In genomic region chr11:58959921-58960465, GRCm38 (mm10) we compare ENCODE assay signal across 8 mouse cellular contexts. TPM values are rescaled to one million over a fixed set of nuclear protein-coding genes. Genes with fewer than 3 reads are reported as not detected.
DNase-seq lines count a peak whose midpoint lies in the region; ATAC-seq and TF ChIP-seq lines count a peak whose summit lies in the region.

No protein-coding gene starts in this region.

- peaks cover 24% of the 10 kb centered on the region for H3K27me3 ChIP-seq in heart, embryonic 15.5 days
- peaks cover 15% of the 10 kb centered on the region for H3K27me3 ChIP-seq in liver, embryonic 16.5 days (ENCODE audit: control insufficient read depth, insufficient read depth, low read depth, low read length)
- H3K27me3 ChIP-seq in neural tube, embryonic 12.5 days (replicated peaks) = 0 out of 2 replicates have a peak, but pooled peaks cover 3% of the 10 kb centered on the region

- H3K9me3 ChIP-seq in heart, embryonic 15.5 days (replicated peaks) = no peaks in the 10 kb centered on the region
- H3K9me3 ChIP-seq in liver, embryonic 16.5 days (replicated peaks; ENCODE audit: control insufficient read depth, low read length) = peaks cover 3% of the 10 kb centered on the region; the same call in 1 of the 2 replicates
- H3K9me3 ChIP-seq in neural tube, embryonic 12.5 days = no peaks in the 10 kb centered on the region

- peak overlapping the region; percentile 58 for H3K9ac ChIP-seq in heart, embryonic 15.5 days
- peak overlapping the region; percentile 75 for H3K9ac ChIP-seq in liver, embryonic 16.5 days (ENCODE audit: low read depth, low read length)
- peak overlapping the region; percentile 54 for H3K9ac ChIP-seq in neural tube, embryonic 12.5 days

- peaks cover 46% of the 10 kb centered on the region for H3K4me1 ChIP-seq in heart, embryonic 15.5 days (replicated peaks)
- peaks cover 34% of the 10 kb centered on the region for H3K4me1 ChIP-seq in liver, embryonic 16.5 days (ENCODE audit: control insufficient read depth, low read depth, low read length)
- H3K4me1 ChIP-seq in neural tube, embryonic 12.5 days = peaks cover 31% of the 10 kb centered on the region

- H3K36me3 ChIP-seq in heart, embryonic 15.5 days = 0 out of 2 replicates have a peak, but pooled peaks cover 4% of the 10 kb centered on the region
- peaks cover 12% of the 10 kb centered on the region for H3K36me3 ChIP-seq in liver, embryonic 16.5 days (ENCODE audit: control insufficient read depth, insufficient read depth)
- H3K36me3 ChIP-seq in neural tube, embryonic 12.5 days = peaks cover 10% of the 10 kb centered on the region; the same call in 1 of the 2 replicates

- peak; percentile 82 for ATAC-seq in erythroblast, adult 5-6 weeks (replicated peaks; ENCODE audit: low FRiP score, poor library complexity, severe bottlenecking)
- ATAC-seq in heart, embryonic 15.5 days (replicated peaks; ENCODE audit: insufficient number of reproducible peaks, insufficient read depth, low FRiP score, low read depth) = peak; percentile 71
- ATAC-seq in liver, embryonic 16.5 days (ENCODE audit: low read depth) = peak; percentile 93
- ATAC-seq in neural tube, embryonic 12.5 days (ENCODE audit: low FRiP score, low read depth) = peak; percentile 86

- H3K4me3 ChIP-seq in heart, embryonic 15.5 days = peak overlapping the region; percentile 66
- H3K4me3 ChIP-seq in liver, embryonic 16.5 days (ENCODE audit: low read depth, low read length) = peak overlapping the region; percentile 71
- H3K4me3 ChIP-seq in neural tube, embryonic 12.5 days = peak overlapping the region; percentile 44

- TF ChIP-seq CTCF in brain, embryonic 14.5 days (IDR thresholded peaks at IDR 0.05; ENCODE audit: borderline replicate concordance, extremely low read depth, insufficient read depth, insufficient read length) = peak; percentile 31; the same call in 1 of the 2 replicates

- peak; percentile 91 for DNase-seq in CD4-positive helper T cell, adult 2 months (ENCODE audit: low read depth, low spot score)
- DNase-seq in brain, embryonic 14.5 days (ENCODE audit: low read depth) = peak; percentile 93
- peak; percentile 90 for DNase-seq in kidney, postnatal 14 days
- peak; percentile 87 for DNase-seq in telencephalon, adult 2 months (ENCODE audit: low read depth, low spot score)

- peak overlapping the region; percentile 64 for H3K27ac ChIP-seq in heart, embryonic 15.5 days
- H3K27ac ChIP-seq in liver, embryonic 16.5 days (ENCODE audit: low read length) = peak overlapping the region; percentile 78
- H3K27ac ChIP-seq in neural tube, embryonic 12.5 days = 0 out of 2 replicates have a peak overlapping the region, but pooled peaks have one; percentile 60

- peak overlapping the region; percentile 95 for H3K4me2 ChIP-seq in heart, embryonic 15.5 days
- peak overlapping the region; percentile 91 for H3K4me2 ChIP-seq in liver, embryonic 16.5 days (ENCODE audit: low read depth, low read length)
- H3K4me2 ChIP-seq in neural tube, embryonic 12.5 days (replicated peaks) = peak overlapping the region; percentile 69

- WGBS in heart, embryonic 15.5 days = 3% methylated on average over 40 of the region's 40 CpGs
- 3% methylated on average over 40 of the region's 40 CpGs for WGBS in liver, embryonic 16.5 days (ENCODE audit: insufficient replicate concordance)
- 3% methylated on average over 40 of the region's 40 CpGs for WGBS in neural tube, embryonic 12.5 days

- no peak for TF ChIP-seq POLR2A in brain, embryonic 14.5 days (IDR thresholded peaks at IDR 0.05; ENCODE audit: borderline replicate concordance, extremely low read depth, insufficient read depth, insufficient read length, poor library complexity, severe bottlenecking)

RNA-seq across cellular contexts. Expression of gene Hist3h2a, which starts 5.5 kb away (rescaled TPM):
- polyA plus RNA-seq in brain, embryonic 14.5 days (2012; rRNA removed) = 120 and 164 TPM in 2 replicates
- 30.5 and 41.5 TPM in 2 replicates for total RNA-seq in erythroblast, adult 5-6 weeks (2015; ENCODE audit: low replicate concordance)
- 255 and 279 TPM in 2 replicates for total RNA-seq in erythroblast, adult 5-6 weeks (2017; ENCODE audit: low replicate concordance)
- 30.4 and 34.7 TPM in 2 replicates for polyA plus RNA-seq in heart, embryonic 15.5 days (2015; fragmentation: Nextera tagmentation; extraction: Ambion mirVana)
- polyA plus RNA-seq in liver, embryonic 16.5 days (2015; fragmentation: Nextera tagmentation; extraction: Ambion mirVana) = 21.2 and 24.4 TPM in 2 replicates
- polyA plus RNA-seq in neural tube, embryonic 12.5 days (2016; fragmentation: Nextera tagmentation; extraction: Ambion mirVana) = 91.6 and 103 TPM in 2 replicates

RNA-seq across cellular contexts. Expression of gene Trim17, which starts 5.5 kb away (rescaled TPM):
- polyA plus RNA-seq in brain, embryonic 14.5 days (2012; rRNA removed) = 2.1 and 2.2 TPM in 2 replicates
- total RNA-seq in erythroblast, adult 5-6 weeks (2015; ENCODE audit: low replicate concordance) = 0.63 TPM in 1 of 2 replicates, not detected in the other
- total RNA-seq in erythroblast, adult 5-6 weeks (2017; ENCODE audit: low replicate concordance) = 1.5 TPM in 1 of 2 replicates, not detected in the other
- polyA plus RNA-seq in heart, embryonic 15.5 days (2015; fragmentation: Nextera tagmentation; extraction: Ambion mirVana) = 0.27 and 0.57 TPM in 2 replicates
- polyA plus RNA-seq in liver, embryonic 16.5 days (2015; fragmentation: Nextera tagmentation; extraction: Ambion mirVana) = 0.15 and 0.19 TPM in 2 replicates
- polyA plus RNA-seq in neural tube, embryonic 12.5 days (2016; fragmentation: Nextera tagmentation; extraction: Ambion mirVana) = 0.84 and 1.0 TPM in 2 replicates

RNA-seq across cellular contexts. Expression of gene Hist3h2ba, which starts 11.3 kb away (rescaled TPM):
- polyA plus RNA-seq in brain, embryonic 14.5 days (2012; rRNA removed) = 726 and 1,077 TPM in 2 replicates
- 7.5 and 25.9 TPM in 2 replicates for total RNA-seq in erythroblast, adult 5-6 weeks (2015; ENCODE audit: low replicate concordance)
- 40.6 and 51.9 TPM in 2 replicates for total RNA-seq in erythroblast, adult 5-6 weeks (2017; ENCODE audit: low replicate concordance)
- 18.0 and 18.3 TPM in 2 replicates for polyA plus RNA-seq in heart, embryonic 15.5 days (2015; fragmentation: Nextera tagmentation; extraction: Ambion mirVana)
- 17.9 and 22.4 TPM in 2 replicates for polyA plus RNA-seq in liver, embryonic 16.5 days (2015; fragmentation: Nextera tagmentation; extraction: Ambion mirVana)
- polyA plus RNA-seq in neural tube, embryonic 12.5 days (2016; fragmentation: Nextera tagmentation; extraction: Ambion mirVana) = 167 and 246 TPM in 2 replicates

RNA-seq across cellular contexts. Expression of gene Trim11, which starts 17.9 kb away (rescaled TPM):
- polyA plus RNA-seq in brain, embryonic 14.5 days (2012; rRNA removed) = 25.8 and 30.6 TPM in 2 replicates
- 6.7 and 11.1 TPM in 2 replicates for total RNA-seq in erythroblast, adult 5-6 weeks (2015; ENCODE audit: low replicate concordance)
- total RNA-seq in erythroblast, adult 5-6 weeks (2017; ENCODE audit: low replicate concordance) = 8.1 and 10.8 TPM in 2 replicates
- 26.9 and 34.6 TPM in 2 replicates for polyA plus RNA-seq in heart, embryonic 15.5 days (2015; fragmentation: Nextera tagmentation; extraction: Ambion mirVana)
- 8.2 and 8.7 TPM in 2 replicates for polyA plus RNA-seq in liver, embryonic 16.5 days (2015; fragmentation: Nextera tagmentation; extraction: Ambion mirVana)
- polyA plus RNA-seq in neural tube, embryonic 12.5 days (2016; fragmentation: Nextera tagmentation; extraction: Ambion mirVana) = 20.5 TPM in 2 replicates

RNA-seq across cellular contexts. Expression of gene Rnf187, which starts 21.3 kb away (rescaled TPM):
- polyA plus RNA-seq in brain, embryonic 14.5 days (2012; rRNA removed) = 664 and 715 TPM in 2 replicates
- total RNA-seq in erythroblast, adult 5-6 weeks (2015; ENCODE audit: low replicate concordance) = 18.6 and 23.6 TPM in 2 replicates
- 32.3 and 36.6 TPM in 2 replicates for total RNA-seq in erythroblast, adult 5-6 weeks (2017; ENCODE audit: low replicate concordance)
- polyA plus RNA-seq in heart, embryonic 15.5 days (2015; fragmentation: Nextera tagmentation; extraction: Ambion mirVana) = 170 and 210 TPM in 2 replicates
- polyA plus RNA-seq in liver, embryonic 16.5 days (2015; fragmentation: Nextera tagmentation; extraction: Ambion mirVana) = 74.5 and 81.7 TPM in 2 replicates
- 594 and 608 TPM in 2 replicates for polyA plus RNA-seq in neural tube, embryonic 12.5 days (2016; fragmentation: Nextera tagmentation; extraction: Ambion mirVana)

Comparison
In these comparisons a context has a peak if more than half of its experiments do, and no peak if none do; other contexts are left out.
1. Peak in every context shown above with its lines: DNase-seq, ATAC-seq, H3K4me3 ChIP-seq and H3K27ac ChIP-seq.